Mouse (Mus musculus): ENCODE data around the gene Glis3. TPM values are rescaled to one million over a fixed set of nuclear protein-coding genes. Genes with fewer than 3 reads are reported as not detected.

Gene Glis3
- polyA plus RNA-seq, 1 experiment from 2014 or later: 2.9 TPM

- no peak overlapping the region for H3K4me3 ChIP-seq (ENCODE audit: low read depth, low read length)
- H3K9ac ChIP-seq (ENCODE audit: low read depth, low read length): no peak overlapping the region
- WGBS: 96% methylated on average over 5 of the region's 5 CpGs
- H3K4me2 ChIP-seq (replicated peaks; ENCODE audit: low read depth, low read length): no peak overlapping the region
- ATAC-seq (ENCODE audit: low FRiP score): no peak
- H3K9me3 ChIP-seq (ENCODE audit: control insufficient read depth, low read length): no peaks in the 10 kb centered on the region
- H3K27me3 ChIP-seq (ENCODE audit: control insufficient read depth, insufficient read depth, low read length): no peaks in the 10 kb centered on the region
- H3K4me1 ChIP-seq (replicated peaks; ENCODE audit: control insufficient read depth, insufficient read depth, low read length): no peaks in the 10 kb centered on the region
- no peak overlapping the region for H3K27ac ChIP-seq (ENCODE audit: low read depth, low read length)
- H3K36me3 ChIP-seq (ENCODE audit: control insufficient read depth, insufficient read depth, low read length): no peaks in the 10 kb centered on the region
- DNase-seq (ENCODE audit: low spot score): no peak
These were observed 152.4 kb downstream of the Glis3 start for GRCm38 (mm10) chr19:28527446-28527845.

GRCm38 (mm10) chr19:28525331-28525730 lies 154.5 kb downstream of the Glis3 start:
- Histone ChIP-seq H3K4me3 (ENCODE audit: low read depth, low read length) (no peak overlapping the region), H3K9ac (ENCODE audit: low read depth, low read length) (no peak overlapping the region), H3K27ac (ENCODE audit: low read depth, low read length) (no peak overlapping the region), H3K4me2 (replicated peaks; ENCODE audit: low read depth, low read length) (no peak overlapping the region), H3K9me3 (ENCODE audit: control insufficient read depth, low read length) (no peaks in the 10 kb centered on the region), H3K4me1 (replicated peaks; ENCODE audit: control insufficient read depth, insufficient read depth, low read length) (no peaks in the 10 kb centered on the region), H3K27me3 (ENCODE audit: control insufficient read depth, insufficient read depth, low read length) (no peaks in the 10 kb centered on the region), H3K36me3 (ENCODE audit: control insufficient read depth, insufficient read depth, low read length) (no peaks in the 10 kb centered on the region)
- 97% methylated on average over 3 of the region's 3 CpGs for WGBS
- DNase-seq (ENCODE audit: low spot score): no peak
- no peak for ATAC-seq (ENCODE audit: low FRiP score)

- ATAC-seq (ENCODE audit: low FRiP score): no peak
- 84% methylated on average over 3 of the region's 3 CpGs for WGBS
These were observed 157.6 kb downstream of the Glis3 start for GRCm38 (mm10) chr19:28522289-28522688.

GRCm38 (mm10) chr19:28520761-28521181 lies 159.1 kb downstream of the Glis3 start:
- no peaks in the 10 kb centered on the region for H3K36me3 ChIP-seq (ENCODE audit: control insufficient read depth, insufficient read depth, low read length)
- H3K9me3 ChIP-seq (ENCODE audit: control insufficient read depth, low read length): no peaks in the 10 kb centered on the region
- ATAC-seq (ENCODE audit: low FRiP score): no peak
- H3K27ac ChIP-seq (ENCODE audit: low read depth, low read length): no peak overlapping the region
- H3K4me2 ChIP-seq (replicated peaks; ENCODE audit: low read depth, low read length): no peak overlapping the region
- no peak overlapping the region for H3K4me3 ChIP-seq (ENCODE audit: low read depth, low read length)
- no peak for DNase-seq (ENCODE audit: low spot score)
- no peaks in the 10 kb centered on the region for H3K4me1 ChIP-seq (replicated peaks; ENCODE audit: control insufficient read depth, insufficient read depth, low read length)
- 74% methylated on average over 6 of the region's 6 CpGs for WGBS
- no peak overlapping the region for H3K9ac ChIP-seq (ENCODE audit: low read depth, low read length)
- H3K27me3 ChIP-seq (ENCODE audit: control insufficient read depth, insufficient read depth, low read length): no peaks in the 10 kb centered on the region

More at GRCm38 (mm10) chr19:28522289-28522688, 157.6 kb downstream of the Glis3 start:
- H3K4me3 ChIP-seq (ENCODE audit: low read depth, low read length): no peak overlapping the region
- DNase-seq (ENCODE audit: low spot score): no peak
- H3K9ac ChIP-seq (ENCODE audit: low read depth, low read length): no peak overlapping the region
- no peak overlapping the region for H3K4me2 ChIP-seq (replicated peaks; ENCODE audit: low read depth, low read length)
- H3K9me3 ChIP-seq (ENCODE audit: control insufficient read depth, low read length): no peaks in the 10 kb centered on the region
- H3K36me3 ChIP-seq (ENCODE audit: control insufficient read depth, insufficient read depth, low read length): no peaks in the 10 kb centered on the region
- no peak overlapping the region for H3K27ac ChIP-seq (ENCODE audit: low read depth, low read length)
- no peaks in the 10 kb centered on the region for H3K4me1 ChIP-seq (replicated peaks; ENCODE audit: control insufficient read depth, insufficient read depth, low read length)
- no peaks in the 10 kb centered on the region for H3K27me3 ChIP-seq (ENCODE audit: control insufficient read depth, insufficient read depth, low read length)

- H3K9me3 ChIP-seq (ENCODE audit: control insufficient read depth, low read length): no peaks in the 10 kb centered on the region
- H3K4me1 ChIP-seq (replicated peaks; ENCODE audit: control insufficient read depth, insufficient read depth, low read length): no peaks in the 10 kb centered on the region
- ATAC-seq (ENCODE audit: low FRiP score) (no peak), DNase-seq (ENCODE audit: low spot score) (no peak)
- no peak overlapping the region for H3K4me2 ChIP-seq (replicated peaks; ENCODE audit: low read depth, low read length)
- no peak overlapping the region for H3K9ac ChIP-seq (ENCODE audit: low read depth, low read length)
- H3K4me3 ChIP-seq (ENCODE audit: low read depth, low read length): no peak overlapping the region
- WGBS: 89% methylated on average over 8 of the region's 8 CpGs
- H3K27me3 ChIP-seq (ENCODE audit: control insufficient read depth, insufficient read depth, low read length): no peaks in the 10 kb centered on the region
- H3K27ac ChIP-seq (ENCODE audit: low read depth, low read length): no peak overlapping the region
- H3K36me3 ChIP-seq (ENCODE audit: control insufficient read depth, insufficient read depth, low read length): no peaks in the 10 kb centered on the region
These were observed 159.6 kb downstream of the Glis3 start for GRCm38 (mm10) chr19:28520128-28520745.

- Histone ChIP-seq H3K9ac (ENCODE audit: low read depth, low read length) (no peak overlapping the region), H3K4me1 (replicated peaks; ENCODE audit: control insufficient read depth, insufficient read depth, low read length) (no peaks in the 10 kb centered on the region), H3K27ac (ENCODE audit: low read depth, low read length) (no peak overlapping the region), H3K9me3 (ENCODE audit: control insufficient read depth, low read length) (no peaks in the 10 kb centered on the region), H3K27me3 (ENCODE audit: control insufficient read depth, insufficient read depth, low read length) (no peaks in the 10 kb centered on the region), H3K4me2 (replicated peaks; ENCODE audit: low read depth, low read length) (no peak overlapping the region), H3K4me3 (ENCODE audit: low read depth, low read length) (no peak overlapping the region), H3K36me3 (ENCODE audit: control insufficient read depth, insufficient read depth, low read length) (no peaks in the 10 kb centered on the region)
- ATAC-seq (ENCODE audit: low FRiP score) (no peak), DNase-seq (ENCODE audit: low spot score) (no peak)
- WGBS: 83% methylated on average over 3 of the region's 3 CpGs
These were observed 160.6 kb downstream of the Glis3 start for GRCm38 (mm10) chr19:28519296-28519695.

- H3K27ac ChIP-seq (ENCODE audit: low read depth, low read length): no peak overlapping the region
- no peaks in the 10 kb centered on the region for H3K9me3 ChIP-seq (ENCODE audit: control insufficient read depth, low read length)
- H3K4me1 ChIP-seq (replicated peaks; ENCODE audit: control insufficient read depth, insufficient read depth, low read length): no peaks in the 10 kb centered on the region
- WGBS: 85% methylated on average over 6 of the region's 6 CpGs
- H3K36me3 ChIP-seq (ENCODE audit: control insufficient read depth, insufficient read depth, low read length): no peaks in the 10 kb centered on the region
- no peak overlapping the region for H3K4me3 ChIP-seq (ENCODE audit: low read depth, low read length)
- no peak overlapping the region for H3K4me2 ChIP-seq (replicated peaks; ENCODE audit: low read depth, low read length)
- DNase-seq (ENCODE audit: low spot score) (no peak), ATAC-seq (ENCODE audit: low FRiP score) (no peak)
- H3K27me3 ChIP-seq (ENCODE audit: control insufficient read depth, insufficient read depth, low read length): no peaks in the 10 kb centered on the region
- H3K9ac ChIP-seq (ENCODE audit: low read depth, low read length): no peak overlapping the region
These were observed 161.0 kb downstream of the Glis3 start for GRCm38 (mm10) chr19:28518846-28519245.

- no peak overlapping the region for H3K4me2 ChIP-seq (replicated peaks; ENCODE audit: low read depth, low read length)
- no peaks in the 10 kb centered on the region for H3K36me3 ChIP-seq (ENCODE audit: control insufficient read depth, insufficient read depth, low read length)
- ATAC-seq (ENCODE audit: low FRiP score): no peak
- DNase-seq (ENCODE audit: low spot score): no peak
- H3K9me3 ChIP-seq (ENCODE audit: control insufficient read depth, low read length): no peaks in the 10 kb centered on the region
- no peak overlapping the region for H3K9ac ChIP-seq (ENCODE audit: low read depth, low read length)
- WGBS: 89% methylated on average over 5 of the region's 5 CpGs
- no peaks in the 10 kb centered on the region for H3K4me1 ChIP-seq (replicated peaks; ENCODE audit: control insufficient read depth, insufficient read depth, low read length)
- no peak overlapping the region for H3K27ac ChIP-seq (ENCODE audit: low read depth, low read length)
- H3K4me3 ChIP-seq (ENCODE audit: low read depth, low read length): no peak overlapping the region
- H3K27me3 ChIP-seq (ENCODE audit: control insufficient read depth, insufficient read depth, low read length): no peaks in the 10 kb centered on the region
These were observed 161.6 kb downstream of the Glis3 start for GRCm38 (mm10) chr19:28518266-28518665.

- Histone ChIP-seq H3K4me2 (replicated peaks; ENCODE audit: low read depth, low read length) (no peak overlapping the region), H3K4me1 (replicated peaks; ENCODE audit: control insufficient read depth, insufficient read depth, low read length) (no peaks in the 10 kb centered on the region), H3K9ac (ENCODE audit: low read depth, low read length) (no peak overlapping the region), H3K9me3 (ENCODE audit: control insufficient read depth, low read length) (no peaks in the 10 kb centered on the region), H3K27me3 (ENCODE audit: control insufficient read depth, insufficient read depth, low read length) (no peaks in the 10 kb centered on the region), H3K27ac (ENCODE audit: low read depth, low read length) (no peak overlapping the region), H3K36me3 (ENCODE audit: control insufficient read depth, insufficient read depth, low read length) (no peaks in the 10 kb centered on the region), H3K4me3 (ENCODE audit: low read depth, low read length) (no peak overlapping the region)
- no peak for ATAC-seq (ENCODE audit: low FRiP score)
- 43% methylated on average over 9 of the region's 9 CpGs for WGBS
- DNase-seq (ENCODE audit: low spot score): no peak
These were observed 162.3 kb downstream of the Glis3 start for GRCm38 (mm10) chr19:28517464-28518080.

Data from hindbrain, embryonic 11.5 days (tissue).